Mouse (Mus musculus) neural tube, embryonic 14.5 days (tissue): ENCODE measurements around the gene Olfr922. TPM values are rescaled to one million over a fixed set of nuclear protein-coding genes. Genes with fewer than 3 reads are reported as not detected.

Experiments used
- polyA plus RNA-seq: library from polyadenylated mRNA; unstranded; fragments of >200 nt; fragmentation: Nextera tagmentation; extraction: Ambion mirVana; gene quantifications from 2 replicates; pipeline ENCODE4 v1.2.1, GENCODE M21; 2014

The Olfr922 gene
- polyA plus RNA-seq, 1 experiment from 2014 or later, result not detected

Other genes starting within 250 kb of the Olfr922 start
- not detected in 2 replicates for gene Olfr912, start 234.4 kb upstream of the Olfr922 start, polyA plus RNA-seq
- not detected in 2 replicates for gene Olfr913, start 221.9 kb upstream of the Olfr922 start, polyA plus RNA-seq
- gene Olfr914, start 209.5 kb upstream of the Olfr922 start, polyA plus RNA-seq, result not detected in 2 replicates
- not detected in 2 replicates for gene Olfr916, start 154.7 kb upstream of the Olfr922 start, polyA plus RNA-seq
- not detected in 2 replicates for gene Olfr917, start 148.8 kb upstream of the Olfr922 start, polyA plus RNA-seq
- gene Olfr918, start 140.0 kb upstream of the Olfr922 start, polyA plus RNA-seq, result not detected in 2 replicates
- gene Olfr919, start 110.9 kb upstream of the Olfr922 start, polyA plus RNA-seq, result not detected in 2 replicates
- 7.0 and 10.8 TPM in 2 replicates for gene Vwa5a, start 96.3 kb upstream of the Olfr922 start, polyA plus RNA-seq
- 0.06 TPM in 1 of 2 replicates, not detected in the other for gene Olfr920, start 62.3 kb upstream of the Olfr922 start, polyA plus RNA-seq
- gene Olfr921, start 41.5 kb upstream of the Olfr922 start, polyA plus RNA-seq, result not detected in 2 replicates
- gene Olfr923, start 11.9 kb downstream of the Olfr922 start, polyA plus RNA-seq, result not detected in 2 replicates
- not detected in 2 replicates for gene Olfr924, start 29.8 kb downstream of the Olfr922 start, polyA plus RNA-seq
- gene Olfr26, start 40.4 kb downstream of the Olfr922 start, polyA plus RNA-seq, result not detected in 2 replicates
- gene Olfr926, start 62.5 kb downstream of the Olfr922 start, polyA plus RNA-seq, result not detected in 2 replicates
- gene Olfr930, start 115.2 kb downstream of the Olfr922 start, polyA plus RNA-seq, result not detected in 2 replicates
- gene Olfr933, start 157.7 kb downstream of the Olfr922 start, polyA plus RNA-seq, result not detected in 2 replicates
- gene Olfr934, start 173.7 kb downstream of the Olfr922 start, polyA plus RNA-seq, result not detected in 2 replicates
- not detected in 2 replicates for gene Olfr935, start 185.1 kb downstream of the Olfr922 start, polyA plus RNA-seq
- not detected in 2 replicates for gene Olfr146, start 208.8 kb downstream of the Olfr922 start, polyA plus RNA-seq